Mouse (Mus musculus): ENCODE results near the gene Cyp2s1.
"Not testable (repeated sequence)": the region's sequence is repeated elsewhere in the genome, so short reads cannot be mapped to it uniquely, and the experiment has no call there.

The Cyp2s1 gene

DNA sequence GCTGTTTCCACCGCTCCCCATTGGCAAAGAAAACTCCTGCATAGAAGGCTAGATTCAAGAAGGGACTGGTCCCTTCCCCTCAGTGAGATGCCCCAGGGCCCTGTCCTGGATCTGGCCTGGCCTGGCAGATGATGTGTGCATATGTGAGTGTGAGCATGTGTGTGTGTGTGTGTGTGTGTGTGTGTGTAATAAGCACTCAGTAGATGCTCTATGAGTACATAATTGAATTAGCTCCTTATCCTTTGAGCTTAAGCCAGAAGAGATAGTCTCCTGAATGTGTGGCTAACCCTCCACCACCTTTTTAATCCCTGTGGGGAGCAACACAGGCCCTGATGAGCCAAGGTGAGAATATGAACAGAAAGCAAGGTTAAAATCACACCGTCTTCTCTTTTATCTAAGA is 5.0 kb downstream of the Cyp2s1 start:
- DNase-seq (ENCODE audit: low spot score in 2 of 2) = no peak

- peak in 1 of 2 experiments; percentile 59 for DNase-seq (ENCODE audit: low spot score in 2 of 2)
Observed at GRCm38 (mm10) chr7:25805631-25806343, 10.9 kb downstream of the Cyp2s1 start.

DNA sequence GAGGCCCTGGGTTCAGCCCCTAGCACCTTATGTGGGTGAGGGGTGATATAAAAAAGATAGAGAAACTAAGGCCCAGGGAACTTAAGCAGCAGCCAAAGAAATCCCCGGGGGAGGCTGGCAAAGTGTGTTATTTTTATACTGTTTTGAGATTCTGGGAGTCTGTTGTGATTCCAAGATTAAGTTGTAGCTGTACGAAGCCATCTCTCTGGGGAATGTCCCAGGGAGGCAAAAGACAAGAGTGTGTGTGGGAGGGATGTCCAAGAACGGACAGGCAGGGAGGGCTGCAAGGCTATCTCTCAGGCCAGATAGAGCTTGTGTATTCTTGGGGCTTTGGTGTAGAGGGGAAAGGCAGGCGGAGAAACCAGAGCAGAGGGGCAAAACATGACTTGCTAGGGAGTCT is 11.9 kb downstream of the Cyp2s1 start:
- no peak for DNase-seq (ENCODE audit: low spot score in 2 of 2)

GRCm38 (mm10) chr7:25803460-25803859 is 13.3 kb downstream of the Cyp2s1 start:
- DNase-seq (ENCODE audit: low spot score in 2 of 2) = no peak

GRCm38 (mm10) chr7:25802241-25803125 is 14.2 kb downstream of the Cyp2s1 start:
- peak in 1 of 2 experiments; percentile 79 for DNase-seq (ENCODE audit: low spot score in 2 of 2)

GRCm38 (mm10) chr7:25801031-25801430 is 15.7 kb downstream of the Cyp2s1 start:
- no peak for DNase-seq (ENCODE audit: low spot score in 2 of 2)

GRCm38 (mm10) chr7:25799369-25799768 is 17.3 kb downstream of the Cyp2s1 start:
- DNase-seq (ENCODE audit: low spot score in 2 of 2) = no peak

GRCm38 (mm10) chr7:25798540-25798939 is 18.2 kb downstream of the Cyp2s1 start:
- no peak for DNase-seq (ENCODE audit: low spot score in 2 of 2)

DNA sequence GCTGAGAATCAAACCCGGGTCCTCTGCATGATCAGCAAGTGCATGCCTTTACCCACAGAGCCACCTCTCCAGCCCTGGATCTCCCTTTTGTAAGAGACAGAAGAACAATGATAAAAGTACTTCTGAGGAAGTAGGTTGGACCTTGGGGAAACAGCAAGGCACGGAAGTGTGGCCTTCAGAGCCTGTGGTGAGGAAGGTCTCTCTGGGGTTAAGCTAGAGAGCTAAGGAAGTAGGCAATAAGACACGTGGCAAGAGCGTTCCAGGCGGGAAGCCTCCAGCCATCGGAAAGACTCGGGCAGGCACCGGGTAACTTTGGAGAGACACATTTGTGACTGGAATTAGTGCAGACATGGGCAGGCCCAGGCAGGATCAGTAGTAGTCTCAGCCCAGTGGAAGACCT is 21.9 kb downstream of the Cyp2s1 start:
- no peak for DNase-seq (ENCODE audit: low spot score in 2 of 2)

- DNase-seq (ENCODE audit: low spot score in 2 of 2) = no peak
Observed at GRCm38 (mm10) chr7:25793679-25794078, 23.0 kb downstream of the Cyp2s1 start.

GRCm38 (mm10) chr7:25792966-25793365 is 23.7 kb downstream of the Cyp2s1 start:
- DNase-seq (ENCODE audit: low spot score in 2 of 2) = not testable (repeated sequence)

DNA sequence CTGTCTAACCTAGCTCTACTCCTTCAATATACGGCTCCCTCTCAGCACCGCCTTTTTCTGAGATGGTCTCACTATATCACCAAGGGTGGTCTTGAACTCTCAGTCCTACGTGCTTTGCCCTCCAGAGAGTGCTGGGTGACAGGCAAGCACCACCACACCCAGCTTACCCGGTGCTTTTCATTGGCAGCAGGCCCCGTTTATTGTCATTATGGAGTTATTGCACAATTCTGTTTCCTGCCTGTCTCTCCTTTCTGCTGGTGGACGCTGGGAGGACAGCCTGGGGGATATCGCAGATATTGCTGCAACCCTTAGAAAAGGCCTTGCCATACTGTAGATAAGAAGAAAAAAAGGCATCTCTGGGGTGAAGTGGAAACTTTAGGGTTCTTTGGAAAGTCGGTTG is 26.1 kb downstream of the Cyp2s1 start:
- peak in 1 of 2 experiments; percentile 54 for DNase-seq (ENCODE audit: low spot score in 2 of 2)

DNA sequence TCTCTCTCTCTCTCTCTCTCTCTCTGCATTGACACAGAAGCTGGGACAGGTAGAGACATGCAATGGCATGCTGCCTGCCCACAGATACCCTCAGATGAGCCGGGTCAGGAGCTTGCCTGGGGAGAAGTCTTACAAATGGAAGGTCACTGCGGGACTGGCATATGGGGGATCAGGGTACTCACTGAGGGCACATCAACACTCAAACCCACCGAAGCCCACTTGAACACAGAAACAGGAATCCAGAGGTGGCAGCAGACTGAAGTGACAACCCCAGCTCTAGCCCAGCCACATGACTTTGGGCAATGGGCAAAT is 27.6 kb downstream of the Cyp2s1 start:
- DNase-seq (ENCODE audit: low spot score in 2 of 2) = no peak

- DNase-seq (ENCODE audit: low spot score in 2 of 2) = peak in 1 of 2 experiments; percentile 78
Observed at GRCm38 (mm10) chr7:25788220-25789128, 28.2 kb downstream of the Cyp2s1 start, which contains the start of gene Axl. Axl (minus strand) TSS chr7:25788705.

DNA sequence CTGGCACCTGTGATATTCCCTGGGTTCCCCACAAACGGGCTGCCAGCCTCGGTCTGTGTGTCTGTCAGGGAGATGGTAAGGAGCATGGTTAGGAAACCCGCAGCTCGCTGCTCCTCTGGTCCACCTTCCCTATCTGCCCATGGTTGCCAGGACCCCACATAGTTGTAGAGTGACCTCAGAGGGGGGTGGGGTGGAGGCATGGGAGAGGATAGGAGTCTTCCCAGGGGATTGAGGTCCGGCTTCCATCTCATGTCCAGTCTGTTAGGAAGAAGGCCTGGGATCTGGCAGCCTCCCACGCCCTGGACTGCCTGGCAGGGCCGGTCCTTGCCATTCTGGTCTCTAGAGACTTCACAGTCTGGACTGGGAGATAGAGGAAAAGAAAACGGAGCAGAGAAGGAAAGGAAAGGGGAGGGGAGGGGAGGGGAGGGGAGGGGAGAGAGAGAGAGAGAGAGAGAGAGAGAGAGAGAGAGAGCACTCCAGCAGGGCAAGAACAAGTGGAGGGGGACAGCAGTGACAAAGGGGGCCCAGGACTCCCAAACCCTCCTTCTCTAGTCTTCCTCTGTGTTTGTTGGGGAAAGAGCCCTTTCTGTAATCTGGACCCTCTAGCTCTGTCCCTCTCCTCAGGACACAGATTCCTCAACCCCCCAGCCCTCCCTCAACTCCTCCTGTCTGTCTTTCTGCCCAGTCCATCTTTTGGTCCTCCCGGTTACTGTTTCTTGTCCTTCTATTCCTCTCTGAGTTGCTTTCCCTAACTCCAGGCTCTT is 29.1 kb downstream of the Cyp2s1 start:
- no peak for DNase-seq (ENCODE audit: low spot score in 2 of 2)

DNA sequence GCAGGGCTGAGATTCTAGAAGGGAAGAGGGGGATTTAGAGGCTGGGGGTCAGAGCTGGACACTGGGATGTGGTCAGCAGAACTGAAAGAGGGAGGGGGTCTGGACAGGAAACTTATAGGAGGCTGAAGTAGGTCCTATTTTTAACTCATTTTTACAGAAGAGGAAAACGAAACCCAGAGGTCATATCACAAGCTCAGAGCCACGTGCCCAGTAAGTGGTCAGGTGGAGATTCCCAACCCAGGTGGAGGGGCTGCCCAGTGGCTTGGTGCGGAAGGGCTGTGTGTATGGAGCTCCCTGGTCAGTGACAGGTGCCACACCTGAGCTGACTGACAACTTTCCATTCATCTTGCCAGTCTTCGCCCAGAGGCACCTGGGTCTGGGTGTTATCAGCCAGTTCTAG is 29.7 kb downstream of the Cyp2s1 start:
- DNase-seq (ENCODE audit: low spot score in 2 of 2) = no peak

GRCm38 (mm10) chr7:25785752-25786151 is 31.0 kb downstream of the Cyp2s1 start:
- no peak for DNase-seq (ENCODE audit: low spot score in 2 of 2)

- DNase-seq (ENCODE audit: low spot score in 2 of 2) = no peak
Observed at GRCm38 (mm10) chr7:25784808-25785207, 31.9 kb downstream of the Cyp2s1 start.

DNA sequence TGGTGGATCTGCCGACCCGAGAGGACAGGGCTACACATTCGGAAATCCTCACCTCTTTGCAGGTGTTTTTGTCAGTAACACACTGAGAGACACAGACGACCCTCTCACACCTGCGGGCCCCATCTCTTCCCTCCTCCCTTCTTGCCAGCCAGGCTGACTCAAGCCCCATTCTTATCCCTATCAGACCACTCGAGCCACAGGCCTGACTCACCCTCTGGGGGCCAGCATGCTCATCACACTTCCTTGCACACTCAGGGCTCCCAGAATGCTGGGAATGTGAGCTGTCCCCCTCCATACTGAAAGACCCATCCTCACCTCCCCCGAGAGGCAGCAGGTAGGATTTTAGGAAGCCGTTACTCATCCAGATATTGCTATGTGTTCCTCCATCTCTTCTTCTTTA is 33.0 kb downstream of the Cyp2s1 start:
- no peak for DNase-seq (ENCODE audit: low spot score in 2 of 2)

DNA sequence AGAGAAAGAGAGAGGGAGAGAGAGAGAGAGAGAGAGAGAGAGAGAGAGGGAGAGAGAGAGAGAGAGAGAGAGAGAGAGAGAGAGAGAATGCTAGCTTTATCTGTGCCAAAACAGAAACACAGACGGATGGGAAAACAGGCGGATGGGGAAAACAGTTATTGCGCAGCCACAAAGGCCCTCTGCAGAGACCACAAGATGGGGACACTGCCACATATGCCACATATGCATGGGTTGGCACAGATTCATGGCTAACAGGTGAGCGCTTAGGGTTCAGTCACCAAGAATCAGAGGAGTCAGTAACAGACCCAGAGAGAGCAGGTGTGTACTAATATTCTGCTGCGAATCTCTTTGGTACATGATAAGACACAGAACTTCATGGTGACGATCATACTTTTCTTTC is 34.0 kb downstream of the Cyp2s1 start:
- no peak for DNase-seq (ENCODE audit: low spot score in 2 of 2)

GRCm38 (mm10) chr7:25781937-25782610 is 34.6 kb downstream of the Cyp2s1 start:
- no peak for DNase-seq (ENCODE audit: low spot score in 2 of 2)

Measured in urinary bladder, adult 18-20 months (tissue).